Mouse (Mus musculus): ENCODE measurements around the gene Sohlh1. TPM values are rescaled to one million over a fixed set of nuclear protein-coding genes. Genes with fewer than 3 reads are reported as not detected.
A peak's percentile ranks its signal among the peaks of the same experiment; 100 is the strongest.

Sohlh1 gene
- polyA plus RNA-seq, 1 experiment from 2014 or later = not detected

GRCm38 (mm10) chr2:25863337-25864131, 16.5 kb upstream of the Sohlh1 start, which contains the start of gene Kcnt1:
Kcnt1 (plus strand) TSS chr2:25863734.
- H3K4me3 ChIP-seq = peak within 1 kb of the TSS; percentile 65
- peak; percentile 73 for DNase-seq (ENCODE audit: low spot score)
- peaks cover 22% of the 10 kb centered on the region for H3K4me1 ChIP-seq
- peaks cover 63% of the 10 kb centered on the region for H3K27me3 ChIP-seq (replicated peaks; ENCODE audit: low read depth, poor library complexity, severe bottlenecking)
- H3K36me3 ChIP-seq (replicated peaks) = no peaks in the 10 kb centered on the region
- WGBS = under 1% methylated on average over 51 of the region's 53 CpGs
- no peaks in the 10 kb centered on the region for H3K9me3 ChIP-seq
- no peak within 1 kb of the TSS for H3K27ac ChIP-seq (replicated peaks)

- no peak for DNase-seq (ENCODE audit: low spot score)
- H3K36me3 ChIP-seq (replicated peaks) = no peaks in the 10 kb centered on the region
- H3K9me3 ChIP-seq = no peaks in the 10 kb centered on the region
- 62% methylated on average over 5 of the region's 5 CpGs for WGBS
- H3K4me1 ChIP-seq = peaks cover 22% of the 10 kb centered on the region
- peaks cover 60% of the 10 kb centered on the region for H3K27me3 ChIP-seq (replicated peaks; ENCODE audit: low read depth, poor library complexity, severe bottlenecking)
- H3K27ac ChIP-seq (replicated peaks) = no peak overlapping the region
- peak overlapping the region; percentile 65; the same call in 1 of the 2 replicates for H3K4me3 ChIP-seq
These were observed 15.7 kb upstream of the Sohlh1 start for GRCm38 (mm10) chr2:25862696-25863270.

DNA sequence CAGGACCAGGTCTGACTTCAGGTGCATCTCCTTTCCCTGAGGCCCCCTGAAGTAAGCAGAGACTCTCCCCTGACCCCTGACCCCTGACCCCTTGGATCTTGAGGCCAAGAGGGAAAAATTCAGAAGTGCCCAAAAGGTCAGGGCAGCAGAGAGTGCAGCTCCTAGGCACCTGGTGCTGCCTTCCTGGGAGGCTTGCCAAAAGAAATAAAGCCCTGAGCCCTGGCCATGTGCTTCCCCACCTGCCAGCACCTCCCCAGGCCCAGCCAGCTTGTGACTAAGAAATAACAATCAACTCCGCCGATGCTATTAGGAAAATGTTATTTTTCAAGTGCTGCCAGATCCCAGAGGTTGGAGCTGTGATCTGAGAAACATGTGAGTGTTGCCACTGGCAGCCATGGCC, 15.0 kb upstream of the Sohlh1 start:
- Histone ChIP-seq H3K9me3 (no peaks in the 10 kb centered on the region), H3K4me1 (peaks cover 22% of the 10 kb centered on the region), H3K27me3 (replicated peaks; ENCODE audit: low read depth, poor library complexity, severe bottlenecking) (peaks cover 53% of the 10 kb centered on the region), H3K36me3 (replicated peaks) (no peaks in the 10 kb centered on the region), H3K27ac (replicated peaks) (no peak overlapping the region), H3K4me3 (no peak overlapping the region)
- DNase-seq (ENCODE audit: low spot score) = no peak
- WGBS = 76% methylated on average over 2 of the region's 2 CpGs

DNA sequence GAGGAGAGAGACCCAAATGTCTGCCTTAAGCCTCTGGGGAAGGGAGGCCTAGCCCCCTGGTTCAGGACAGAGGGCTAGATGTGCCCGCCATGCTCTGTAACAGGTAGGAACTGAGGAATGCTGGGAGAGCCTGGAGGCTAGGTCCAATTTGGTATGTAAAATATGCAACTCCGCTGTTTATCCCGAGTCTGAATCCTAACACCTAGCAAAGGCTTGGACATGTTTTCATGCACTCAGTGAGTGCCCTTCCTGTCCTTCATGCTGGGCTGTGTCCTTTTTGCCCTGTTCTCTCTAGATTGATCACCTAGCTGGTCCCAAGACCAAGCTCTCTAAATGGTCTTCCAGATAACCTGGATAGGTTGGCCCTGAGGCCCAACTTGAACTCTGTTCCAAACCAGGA, 12.8 kb upstream of the Sohlh1 start:
- no peak for DNase-seq (ENCODE audit: low spot score)
- Histone ChIP-seq H3K4me3 (no peak overlapping the region), H3K36me3 (replicated peaks) (no peaks in the 10 kb centered on the region), H3K4me1 (peaks cover 22% of the 10 kb centered on the region), H3K27ac (replicated peaks) (no peak overlapping the region), H3K9me3 (no peaks in the 10 kb centered on the region), H3K27me3 (replicated peaks; ENCODE audit: low read depth, poor library complexity, severe bottlenecking) (peaks cover 32% of the 10 kb centered on the region)
- 83% methylated on average over 3 of the region's 3 CpGs for WGBS

- Histone ChIP-seq H3K27ac (replicated peaks) (no peak overlapping the region), H3K9me3 (no peaks in the 10 kb centered on the region), H3K36me3 (replicated peaks) (no peaks in the 10 kb centered on the region), H3K4me1 (peaks cover 5% of the 10 kb centered on the region; the same call in 1 of the 2 replicates), H3K4me3 (no peak overlapping the region), H3K27me3 (replicated peaks; ENCODE audit: low read depth, poor library complexity, severe bottlenecking) (no peaks in the 10 kb centered on the region; the same call in 1 of the 2 replicates)
- 87% methylated on average over 5 of the region's 5 CpGs for WGBS
- no peak for DNase-seq (ENCODE audit: low spot score)
These were observed 7.0 kb upstream of the Sohlh1 start for GRCm38 (mm10) chr2:25853998-25854397.

DNA sequence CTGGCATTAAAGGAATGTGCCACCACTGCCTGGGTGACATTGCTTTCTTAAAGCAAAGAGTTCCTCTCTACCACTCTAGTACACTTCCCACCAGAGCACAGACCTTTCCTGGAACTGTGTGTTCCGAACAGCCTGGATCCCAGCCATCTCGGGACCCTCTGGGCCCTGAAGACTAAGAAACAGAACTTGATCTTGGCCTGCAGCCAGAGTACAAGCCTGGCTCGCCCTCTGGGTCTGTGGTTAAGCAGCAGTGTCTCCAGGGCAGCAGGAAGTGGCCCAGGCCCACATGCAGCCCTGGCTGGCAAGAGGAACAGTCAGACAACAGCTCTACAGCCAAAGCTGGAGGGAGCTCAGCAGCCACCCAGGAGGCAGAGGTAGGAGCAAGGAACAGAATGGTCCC, 5.6 kb upstream of the Sohlh1 start:
- Histone ChIP-seq H3K4me3 (no peak overlapping the region), H3K27me3 (replicated peaks; ENCODE audit: low read depth, poor library complexity, severe bottlenecking) (no peaks in the 10 kb centered on the region; the same call in 1 of the 2 replicates), H3K9me3 (no peaks in the 10 kb centered on the region), H3K36me3 (replicated peaks) (no peaks in the 10 kb centered on the region), H3K4me1 (peaks cover 5% of the 10 kb centered on the region; the same call in 1 of the 2 replicates), H3K27ac (replicated peaks) (no peak overlapping the region)
- no peak for DNase-seq (ENCODE audit: low spot score)
- WGBS = 70% methylated on average over 3 of the region's 3 CpGs

DNA sequence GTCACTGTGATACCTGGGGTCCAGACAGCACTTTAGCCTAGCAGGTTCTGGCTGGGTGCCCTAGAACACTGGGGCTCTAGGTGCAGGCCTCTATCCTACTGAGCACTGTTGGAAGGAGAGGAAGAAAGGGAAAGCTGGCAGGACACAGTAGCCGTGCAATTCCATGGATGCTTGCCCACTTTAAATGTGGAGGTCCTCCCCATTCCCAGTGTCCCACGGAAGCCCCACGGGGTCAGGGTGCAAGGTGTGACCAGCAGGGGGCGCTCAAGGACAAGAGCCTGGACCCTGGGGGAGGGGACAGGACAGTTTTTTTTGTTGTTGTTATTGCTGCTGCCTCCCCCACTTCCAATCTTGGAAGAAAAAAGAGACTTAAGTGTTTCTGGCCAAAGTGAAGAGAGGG, 3.3 kb upstream of the Sohlh1 start:
- no peak overlapping the region for H3K4me3 ChIP-seq
- peaks cover 5% of the 10 kb centered on the region; the same call in 1 of the 2 replicates for H3K4me1 ChIP-seq
- no peak overlapping the region for H3K27ac ChIP-seq (replicated peaks)
- H3K27me3 ChIP-seq (replicated peaks; ENCODE audit: low read depth, poor library complexity, severe bottlenecking) = no peaks in the 10 kb centered on the region; the same call in 1 of the 2 replicates
- DNase-seq (ENCODE audit: low spot score) = peak; percentile 67
- WGBS = 20% methylated on average over 4 of the region's 4 CpGs
- H3K36me3 ChIP-seq (replicated peaks) = no peaks in the 10 kb centered on the region
- no peaks in the 10 kb centered on the region for H3K9me3 ChIP-seq

DNA sequence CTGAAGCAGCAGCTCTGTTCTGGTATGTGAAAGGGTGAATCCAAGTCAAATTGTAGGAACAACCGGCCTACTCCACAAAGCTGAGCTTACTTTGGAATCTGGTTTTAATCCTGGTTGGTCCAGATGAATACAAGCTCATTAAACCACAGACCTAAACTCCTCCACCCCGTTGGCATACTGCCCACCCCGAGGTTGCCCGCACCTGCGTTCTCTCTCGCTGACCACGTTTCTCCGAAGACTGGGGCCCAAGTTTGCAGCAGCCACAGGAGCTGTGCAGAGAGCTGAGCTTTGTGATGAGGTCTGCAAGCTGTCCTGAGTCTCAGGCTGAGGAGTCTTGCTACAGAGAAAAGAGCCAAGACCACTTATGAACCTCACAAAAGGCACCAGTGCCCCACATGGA, 532 bp downstream of the Sohlh1 start:
- Histone ChIP-seq H3K36me3 (replicated peaks) (no peaks in the 10 kb centered on the region), H3K9me3 (no peaks in the 10 kb centered on the region), H3K4me1 (0 out of 2 replicates have a peak, but pooled peaks cover under 1% of the 10 kb centered on the region), H3K4me3 (no peak overlapping the region), H3K27me3 (replicated peaks; ENCODE audit: low read depth, poor library complexity, severe bottlenecking) (no peaks in the 10 kb centered on the region), H3K27ac (replicated peaks) (no peak overlapping the region)
- 86% methylated on average over 8 of the region's 8 CpGs for WGBS
- DNase-seq (ENCODE audit: low spot score) = no peak

DNA sequence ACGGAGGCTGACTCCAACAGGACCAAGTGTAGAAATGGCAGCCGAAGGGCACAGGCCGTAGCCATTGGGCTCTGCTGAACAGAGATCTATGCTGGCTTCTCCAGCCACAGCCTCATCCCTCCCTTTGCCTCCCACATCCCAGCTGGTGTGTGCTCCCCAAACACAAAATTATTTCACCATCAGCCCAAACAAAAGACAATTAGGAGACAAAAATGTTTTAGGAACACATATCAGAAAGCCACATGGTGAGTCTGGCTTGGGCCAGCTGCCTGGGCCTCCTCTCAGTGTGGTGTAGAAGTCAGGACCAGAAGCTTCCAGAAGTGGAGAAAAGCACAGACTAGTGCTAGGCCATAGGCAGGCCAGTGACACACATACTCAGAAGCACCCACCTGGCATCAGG, 3.0 kb downstream of the Sohlh1 start:
- no peaks in the 10 kb centered on the region for H3K36me3 ChIP-seq (replicated peaks)
- WGBS = 89% methylated on average over 3 of the region's 3 CpGs
- 0 out of 2 replicates have a peak, but pooled peaks cover 7% of the 10 kb centered on the region for H3K4me1 ChIP-seq
- no peak overlapping the region for H3K4me3 ChIP-seq
- H3K27ac ChIP-seq (replicated peaks) = no peak overlapping the region
- H3K9me3 ChIP-seq = no peaks in the 10 kb centered on the region
- no peak for DNase-seq (ENCODE audit: low spot score)
- no peaks in the 10 kb centered on the region for H3K27me3 ChIP-seq (replicated peaks; ENCODE audit: low read depth, poor library complexity, severe bottlenecking)

GRCm38 (mm10) chr2:25842758-25843157, 4.3 kb downstream of the Sohlh1 start:
- H3K4me3 ChIP-seq = no peak overlapping the region
- no peak overlapping the region for H3K27ac ChIP-seq (replicated peaks)
- no peaks in the 10 kb centered on the region for H3K36me3 ChIP-seq (replicated peaks)
- H3K4me1 ChIP-seq = 0 out of 2 replicates have a peak, but pooled peaks cover 10% of the 10 kb centered on the region
- DNase-seq (ENCODE audit: low spot score) = no peak
- no peaks in the 10 kb centered on the region for H3K27me3 ChIP-seq (replicated peaks; ENCODE audit: low read depth, poor library complexity, severe bottlenecking)
- 84% methylated on average over 1 of the region's 1 CpGs for WGBS
- no peaks in the 10 kb centered on the region for H3K9me3 ChIP-seq

- no peak for DNase-seq (ENCODE audit: low spot score)
- H3K27ac ChIP-seq (replicated peaks) = no peak overlapping the region
- 0 out of 2 replicates have a peak, but pooled peaks cover 10% of the 10 kb centered on the region for H3K4me1 ChIP-seq
- H3K27me3 ChIP-seq (replicated peaks; ENCODE audit: low read depth, poor library complexity, severe bottlenecking) = no peaks in the 10 kb centered on the region
- H3K36me3 ChIP-seq (replicated peaks) = no peaks in the 10 kb centered on the region
- H3K4me3 ChIP-seq = no peak overlapping the region
- 80% methylated on average over 4 of the region's 4 CpGs for WGBS
- H3K9me3 ChIP-seq = no peaks in the 10 kb centered on the region
These were observed 4.9 kb downstream of the Sohlh1 start for GRCm38 (mm10) chr2:25842161-25842560.

- DNase-seq (ENCODE audit: low spot score) = peak; percentile 78
- 50% methylated on average over 5 of the region's 5 CpGs for WGBS
These were observed 10.8 kb downstream of the Sohlh1 start for GRCm38 (mm10) chr2:25836291-25836690.

DNA sequence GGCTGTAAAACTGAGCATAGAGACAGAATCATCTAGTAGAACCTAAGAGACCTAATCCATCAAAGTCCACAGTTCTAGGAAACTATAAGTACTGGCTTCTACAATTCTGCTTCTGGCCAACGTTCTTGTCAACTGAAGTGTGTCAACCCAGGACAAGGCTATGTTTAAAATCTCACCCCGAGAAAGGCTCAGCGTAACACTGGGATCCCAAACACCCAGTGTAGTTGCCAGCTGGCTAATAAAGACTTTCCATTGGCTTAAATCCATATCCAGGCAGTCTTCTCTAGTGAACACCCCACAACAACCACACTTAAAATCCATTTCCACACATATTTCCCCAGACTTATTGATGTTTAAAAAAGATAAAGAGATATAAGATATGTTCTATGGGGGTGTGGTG, 16.3 kb downstream of the Sohlh1 start:
- DNase-seq (ENCODE audit: low spot score) = no peak

More at GRCm38 (mm10) chr2:25836291-25836690, 10.8 kb downstream of the Sohlh1 start:
- Histone ChIP-seq H3K4me3 (no peak overlapping the region), H3K27ac (replicated peaks) (no peak overlapping the region), H3K9me3 (no peaks in the 10 kb centered on the region), H3K4me1 (0 out of 2 replicates have a peak, but pooled peaks cover 10% of the 10 kb centered on the region), H3K36me3 (replicated peaks) (no peaks in the 10 kb centered on the region), H3K27me3 (replicated peaks; ENCODE audit: low read depth, poor library complexity, severe bottlenecking) (no peaks in the 10 kb centered on the region)

More for the DNA sequence above, 16.3 kb downstream of the Sohlh1 start:
- Histone ChIP-seq H3K4me3 (no peak overlapping the region), H3K27ac (replicated peaks) (no peak overlapping the region), H3K27me3 (replicated peaks; ENCODE audit: low read depth, poor library complexity, severe bottlenecking) (no peaks in the 10 kb centered on the region), H3K4me1 (no peaks in the 10 kb centered on the region), H3K36me3 (replicated peaks) (no peaks in the 10 kb centered on the region), H3K9me3 (no peaks in the 10 kb centered on the region)
- 92% methylated on average over 3 of the region's 3 CpGs for WGBS

Measured in embryonic facial prominence, embryonic 10.5 days (tissue).